In genomic region chr1:172295751-172296197, GRCm38 (mm10) we compare ENCODE assay signal across 10 mouse cellular contexts. TPM values are rescaled to one million over a fixed set of nuclear protein-coding genes. Genes with fewer than 3 reads are reported as not detected.
DNase-seq lines count a peak whose midpoint lies in the region; ATAC-seq and TF ChIP-seq lines count a peak whose summit lies in the region.
"Had no signal": no experiment of that assay in that cellular context is flagged by ENCODE, and none has a peak within 500 bp of the region (broad histone marks: within the 10 kb centered on the region; RNA-seq: fewer than 3 reads in every experiment).

No protein-coding gene starts in this region.

- no peak overlapping the region for H3K9ac ChIP-seq in kidney, embryonic 16.5 days (replicated peaks; ENCODE audit: low read length)
- H3K9ac ChIP-seq in heart, adult 2 months (ENCODE audit: low read depth, low read length), result peak overlapping the region; percentile 85
- no peak overlapping the region for H3K9ac ChIP-seq in limb, embryonic 12.5 days (replicated peaks)

- intact Hi-C loops in heart, adult 2 months (cut with DNase I), result loop anchor here (2.0 kb wide), 1 partner anchor 15 kb away; no protein-coding TSS in a partner anchor
- intact Hi-C loops in gastrocnemius, postnatal 14 days (cut with DNase I; ENCODE audit: low total_unique reads), result no loop called here

- H3K36me3 ChIP-seq in kidney, embryonic 16.5 days (ENCODE audit: insufficient read depth, low read length), result no peaks in the 10 kb centered on the region
- no peaks in the 10 kb centered on the region for H3K36me3 ChIP-seq in kidney, adult 2 months (ENCODE audit: control insufficient read depth, insufficient read depth, low read length)
- no peaks in the 10 kb centered on the region for H3K36me3 ChIP-seq in heart, adult 2 months (ENCODE audit: control insufficient read depth, insufficient read depth, low read length)
- peaks cover 2% of the 10 kb centered on the region; the same call in 1 of the 2 replicates for H3K36me3 ChIP-seq in limb, embryonic 12.5 days

- H3K27me3 ChIP-seq in kidney, embryonic 16.5 days (ENCODE audit: insufficient read depth, low read length), result no peaks in the 10 kb centered on the region
- H3K27me3 ChIP-seq in kidney, adult 2 months (replicated peaks; ENCODE audit: control insufficient read depth, insufficient read depth, low read length), result no peaks in the 10 kb centered on the region
- H3K27me3 ChIP-seq in heart, adult 2 months (ENCODE audit: control insufficient read depth, insufficient read depth, low read length), result no peaks in the 10 kb centered on the region
- H3K27me3 ChIP-seq in limb, embryonic 12.5 days, result no peaks in the 10 kb centered on the region

- peaks cover 32% of the 10 kb centered on the region for H3K4me1 ChIP-seq in kidney, embryonic 16.5 days (ENCODE audit: insufficient read depth, low read length)
- H3K4me1 ChIP-seq in kidney, adult 2 months (ENCODE audit: control insufficient read depth, insufficient read depth, low read length), result no peaks in the 10 kb centered on the region; the same call in 1 of the 2 replicates
- H3K4me1 ChIP-seq in heart, adult 2 months (ENCODE audit: control insufficient read depth, insufficient read depth, low read length), result peaks cover 9% of the 10 kb centered on the region
- H3K4me1 ChIP-seq in limb, embryonic 12.5 days (replicated peaks), result peaks cover 61% of the 10 kb centered on the region

- H3K79me2 ChIP-seq in heart, adult 2 months (replicated peaks; ENCODE audit: control insufficient read depth, insufficient read depth, low read length), result no peaks in the 10 kb centered on the region

- H3K4me2 ChIP-seq in kidney, embryonic 16.5 days (replicated peaks; ENCODE audit: low read depth, low read length), result no peak overlapping the region
- peak overlapping the region; percentile 50 for H3K4me2 ChIP-seq in limb, embryonic 12.5 days

- DNase-seq in kidney, adult 2 months, result no peak
- DNase-seq in cerebellum, postnatal 14 days, result peak; percentile 44 to 52
- DNase-seq in heart, adult 2 months, result peak; percentile 57 to 64
- no peak for DNase-seq in yolk sac, embryonic 10.5 days (ENCODE audit: low spot score)
- DNase-seq in gastrocnemius, postnatal 14 days, result no peak

- no peaks in the 10 kb centered on the region for H3K9me3 ChIP-seq in kidney, embryonic 16.5 days (ENCODE audit: low read length)
- no peaks in the 10 kb centered on the region for H3K9me3 ChIP-seq in limb, embryonic 12.5 days

- peak; percentile 6; the same call in 1 of the 2 replicates for ATAC-seq in kidney, embryonic 16.5 days (ENCODE audit: low FRiP score, low TSS enrichment)
- ATAC-seq in limb, embryonic 12.5 days (ENCODE audit: insufficient number of reproducible peaks, insufficient read depth, low FRiP score, low TSS enrichment, low read depth), result peak; percentile 63
- ATAC-seq in erythroblast, adult 5-6 weeks (replicated peaks; ENCODE audit: low FRiP score, poor library complexity, severe bottlenecking), result no peak

- no peak for TF ChIP-seq CTCF in kidney, adult 2 months (conservative IDR thresholded peaks at IDR 0.05; ENCODE audit: insufficient read depth, insufficient read length, low read depth, low read length)
- TF ChIP-seq CTCF in heart, adult 2 months (IDR thresholded peaks at IDR 0.05), result no peak

- TF ChIP-seq EP300 in heart, adult 2 months (IDR thresholded peaks at IDR 0.05; ENCODE audit: insufficient read depth, low read depth, low read length), result 0 out of 2 replicates have a peak, but pooled peaks have one; percentile 22

- no peak for TF ChIP-seq POLR2A in kidney, adult 2 months (IDR thresholded peaks at IDR 0.05; ENCODE audit: low read depth, low read length)
- TF ChIP-seq POLR2A in heart, adult 2 months (IDR thresholded peaks at IDR 0.05; ENCODE audit: insufficient read depth, low read depth, low read length), result no peak; the same call in 1 of the 2 replicates

- H3K4me3 ChIP-seq in kidney, embryonic 16.5 days (ENCODE audit: low read length), result no peak overlapping the region
- no peak overlapping the region for H3K4me3 ChIP-seq in kidney, adult 2 months (ENCODE audit: insufficient read depth, low read depth, low read length)
- peak overlapping the region; percentile 49 for H3K4me3 ChIP-seq in heart, adult 2 months
- no peak overlapping the region for H3K4me3 ChIP-seq in limb, embryonic 12.5 days (replicated peaks)
- H3K4me3 ChIP-seq: erythroblast, embryonic 14.5 days had no signal

- 55% methylated on average over 4 of the region's 4 CpGs for WGBS in kidney, embryonic 16.5 days
- 80% methylated on average over 4 of the region's 4 CpGs for WGBS in kidney, adult 2 months
- WGBS in heart, adult 2 months, result 37% methylated on average over 4 of the region's 4 CpGs
- 39% methylated on average over 4 of the region's 4 CpGs for WGBS in limb, embryonic 12.5 days

- H3K27ac ChIP-seq in kidney, embryonic 16.5 days (ENCODE audit: low read length), result 0 out of 2 replicates have a peak overlapping the region, but pooled peaks have one; percentile 5
- H3K27ac ChIP-seq in kidney, adult 2 months (ENCODE audit: insufficient read depth, low read depth, low read length), result no peak overlapping the region
- peak overlapping the region; percentile 97 for H3K27ac ChIP-seq in heart, adult 2 months
- peak overlapping the region; percentile 88 for H3K27ac ChIP-seq in limb, embryonic 12.5 days
- H3K27ac ChIP-seq: macrophage had no signal

RNA-seq across cellular contexts. Expression of gene Atp1a2, which starts 2.1 kb away (rescaled TPM):
- 1.7 and 2.4 TPM in 2 replicates for polyA plus RNA-seq in kidney, embryonic 16.5 days (2015; fragmentation: Nextera tagmentation; extraction: Ambion mirVana)
- polyA plus RNA-seq in kidney, adult 2 months (2012; rRNA removed), result 21.5 and 36.4 TPM in 2 replicates
- total RNA-seq in heart, adult 2 months (2021), result 100 to 1,000 TPM; 462 to 588 TPM
- polyA plus RNA-seq in heart, adult 2 months (2012; rRNA removed), result 319 and 349 TPM in 2 replicates
- polyA plus RNA-seq in limb, embryonic 12.5 days (2016; fragmentation: Nextera tagmentation; extraction: Ambion mirVana), result 5.1 and 5.4 TPM in 2 replicates
- 1,000 to 10,000 TPM in 1 of 2 experiments, 100 to 1,000 TPM in 1; 826 to 1,026 TPM for total RNA-seq in gastrocnemius, postnatal 14 days (2021)
- total RNA-seq in erythroblast, adult 5-6 weeks (2015; ENCODE audit: low replicate concordance), result not detected in 2 replicates
- total RNA-seq in erythroblast, adult 5-6 weeks (2017; ENCODE audit: low replicate concordance), result not detected in 2 replicates
- polyA plus RNA-seq: erythroblast, embryonic 14.5 days; macrophage had no signal

RNA-seq across cellular contexts. Expression of gene Kcnj9, which starts 33.3 kb away (rescaled TPM):
- polyA plus RNA-seq in kidney, embryonic 16.5 days (2015; fragmentation: Nextera tagmentation; extraction: Ambion mirVana), result not detected in 2 replicates
- 0.06 and 0.11 TPM in 2 replicates for polyA plus RNA-seq in kidney, adult 2 months (2012; rRNA removed)
- total RNA-seq in heart, adult 2 months (2021), result not detected
- polyA plus RNA-seq in heart, adult 2 months (2012; rRNA removed), result 0.04 and 0.06 TPM in 2 replicates
- polyA plus RNA-seq in limb, embryonic 12.5 days (2016; fragmentation: Nextera tagmentation; extraction: Ambion mirVana), result not detected in 2 replicates
- total RNA-seq in gastrocnemius, postnatal 14 days (2021), result not detected
- total RNA-seq in erythroblast, adult 5-6 weeks (2015; ENCODE audit: low replicate concordance), result not detected in 2 replicates
- total RNA-seq in erythroblast, adult 5-6 weeks (2017; ENCODE audit: low replicate concordance), result 2.1 TPM in 1 of 2 replicates, not detected in the other

RNA-seq across cellular contexts. Expression of gene Igsf8, which starts 34.3 kb away (rescaled TPM):
- polyA plus RNA-seq in kidney, embryonic 16.5 days (2015; fragmentation: Nextera tagmentation; extraction: Ambion mirVana), result 60.2 and 69.7 TPM in 2 replicates
- 54.3 and 57.7 TPM in 2 replicates for polyA plus RNA-seq in kidney, adult 2 months (2012; rRNA removed)
- 10 to 100 TPM; 10.9 to 13.5 TPM for total RNA-seq in heart, adult 2 months (2021)
- 25.9 and 39.9 TPM in 2 replicates for polyA plus RNA-seq in heart, adult 2 months (2012; rRNA removed)
- 44.1 and 45.9 TPM in 2 replicates for polyA plus RNA-seq in limb, embryonic 12.5 days (2016; fragmentation: Nextera tagmentation; extraction: Ambion mirVana)
- total RNA-seq in gastrocnemius, postnatal 14 days (2021), result 10 to 100 TPM; 11.1 to 12.5 TPM
- 1.3 and 6.7 TPM in 2 replicates for total RNA-seq in erythroblast, adult 5-6 weeks (2015; ENCODE audit: low replicate concordance)
- 2.0 and 3.1 TPM in 2 replicates for total RNA-seq in erythroblast, adult 5-6 weeks (2017; ENCODE audit: low replicate concordance)

RNA-seq across cellular contexts. Expression of gene Atp1a4, which starts 37.6 kb away (rescaled TPM):
- 0.05 TPM in 1 of 2 replicates, not detected in the other for polyA plus RNA-seq in kidney, embryonic 16.5 days (2015; fragmentation: Nextera tagmentation; extraction: Ambion mirVana)
- polyA plus RNA-seq in kidney, adult 2 months (2012; rRNA removed), result 0.09 and 0.11 TPM in 2 replicates
- total RNA-seq in heart, adult 2 months (2021), result not detected
- 0.10 and 0.35 TPM in 2 replicates for polyA plus RNA-seq in heart, adult 2 months (2012; rRNA removed)
- not detected in 2 replicates for polyA plus RNA-seq in limb, embryonic 12.5 days (2016; fragmentation: Nextera tagmentation; extraction: Ambion mirVana)
- under 1 TPM; 0.66 to 0.96 TPM for total RNA-seq in gastrocnemius, postnatal 14 days (2021)
- total RNA-seq in erythroblast, adult 5-6 weeks (2015; ENCODE audit: low replicate concordance), result not detected in 2 replicates
- total RNA-seq in erythroblast, adult 5-6 weeks (2017; ENCODE audit: low replicate concordance), result not detected in 2 replicates
- polyA plus RNA-seq: erythroblast, embryonic 14.5 days; macrophage had no signal

RNA-seq across cellular contexts. Expression of gene Kcnj10, which starts 45.2 kb away (rescaled TPM):
- polyA plus RNA-seq in kidney, embryonic 16.5 days (2015; fragmentation: Nextera tagmentation; extraction: Ambion mirVana), result 1.2 and 1.6 TPM in 2 replicates
- 17.0 and 17.1 TPM in 2 replicates for polyA plus RNA-seq in kidney, adult 2 months (2012; rRNA removed)
- total RNA-seq in heart, adult 2 months (2021), result under 1 TPM; 0.07 to 0.08 TPM
- polyA plus RNA-seq in heart, adult 2 months (2012; rRNA removed), result 0.26 and 0.27 TPM in 2 replicates
- 0.04 and 0.05 TPM in 2 replicates for polyA plus RNA-seq in limb, embryonic 12.5 days (2016; fragmentation: Nextera tagmentation; extraction: Ambion mirVana)
- under 1 TPM; 0.29 to 0.96 TPM for total RNA-seq in gastrocnemius, postnatal 14 days (2021)
- total RNA-seq in erythroblast, adult 5-6 weeks (2015; ENCODE audit: low replicate concordance), result 5.6 and 11.7 TPM in 2 replicates
- total RNA-seq in erythroblast, adult 5-6 weeks (2017; ENCODE audit: low replicate concordance), result 0.85 and 2.8 TPM in 2 replicates
- polyA plus RNA-seq: erythroblast, embryonic 14.5 days had no signal

Comparison
In these comparisons a context has a peak if more than half of its experiments do, and no peak if none do; other contexts are left out.
1. DNase-seq: peak in cerebellum, postnatal 14 days (2 of 2) and heart, adult 2 months (2 of 2); none in kidney, adult 2 months (single experiment), yolk sac, embryonic 10.5 days (single experiment) and gastrocnemius, postnatal 14 days (single experiment).